Mouse (Mus musculus): ENCODE data around the gene Mtcp1. TPM values are rescaled to one million over a fixed set of nuclear protein-coding genes. Genes with fewer than 3 reads are reported as not detected.

Gene Mtcp1
- polyA plus RNA-seq, 1 experiment from 2014 or later = 5.0 TPM

DNA sequence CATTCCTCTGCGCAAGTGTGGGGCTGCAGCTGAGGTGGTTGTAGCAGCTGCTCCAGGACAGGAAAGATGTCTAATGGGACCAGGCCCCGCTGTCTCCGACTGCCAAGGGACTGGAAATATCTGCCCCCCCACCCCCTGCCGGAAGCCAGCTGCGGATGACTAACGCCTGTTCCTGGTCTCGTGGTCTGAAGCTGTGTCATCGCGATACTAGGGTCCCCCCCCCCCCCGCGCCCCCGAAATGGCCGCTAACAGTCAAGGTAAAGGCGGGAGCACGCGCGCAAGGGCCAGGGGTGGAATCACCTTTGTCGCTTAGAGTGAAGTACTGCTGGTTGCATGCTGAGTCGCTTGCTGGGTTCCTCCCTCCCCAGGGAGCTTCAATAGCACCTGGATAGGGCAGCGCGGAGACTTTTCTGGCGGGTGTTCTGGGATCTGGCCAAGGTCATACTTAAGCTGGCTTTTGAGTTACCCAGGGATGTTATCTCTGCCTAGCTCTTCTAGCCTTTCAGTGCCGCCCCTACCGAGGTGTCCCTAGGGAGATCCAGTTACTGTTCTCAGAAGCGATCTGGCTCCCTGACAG lies 34.1 kb downstream of the Mtcp1 start, which contains the start of the genes Fundc2 and F8:
TSS of gene Fundc2 (plus strand) at position 205 of the 577 bp plus-strand sequence.
TSS of gene F8 (minus strand) at position 421 of the 577 bp plus-strand sequence.
- Histone ChIP-seq H3K4me1 (ENCODE audit: insufficient read depth, low read depth, low read length) (no peaks in the 10 kb centered on the region), H3K27ac (ENCODE audit: low read length) (peak within 1 kb of the TSS; percentile 71), H3K9me3 (ENCODE audit: low read length) (no peaks in the 10 kb centered on the region), H3K9ac (replicated peaks; ENCODE audit: low read depth) (peak within 1 kb of the TSS; percentile 35), H3K27me3 (replicated peaks; ENCODE audit: insufficient read depth, low read length) (no peaks in the 10 kb centered on the region), H3K4me2 (replicated peaks; ENCODE audit: low read depth, low read length) (peak within 1 kb of the TSS; percentile 48), H3K4me3 (ENCODE audit: low read depth, low read length) (peak within 1 kb of the TSS; percentile 50), H3K36me3 (ENCODE audit: insufficient read depth, low read length) (no peaks in the 10 kb centered on the region)
- ATAC-seq = peak; percentile 99
- TF ChIP-seq CTCF (IDR thresholded peaks at IDR 0.05) (no peak), EP300 (IDR thresholded peaks at IDR 0.05) (peak; percentile 68; the same call in 1 of the 2 replicates)
- DNase-seq (ENCODE audit: low spot score) = peak; percentile 88
- 12% methylated on average over 13 of the region's 25 CpGs for WGBS

DNA sequence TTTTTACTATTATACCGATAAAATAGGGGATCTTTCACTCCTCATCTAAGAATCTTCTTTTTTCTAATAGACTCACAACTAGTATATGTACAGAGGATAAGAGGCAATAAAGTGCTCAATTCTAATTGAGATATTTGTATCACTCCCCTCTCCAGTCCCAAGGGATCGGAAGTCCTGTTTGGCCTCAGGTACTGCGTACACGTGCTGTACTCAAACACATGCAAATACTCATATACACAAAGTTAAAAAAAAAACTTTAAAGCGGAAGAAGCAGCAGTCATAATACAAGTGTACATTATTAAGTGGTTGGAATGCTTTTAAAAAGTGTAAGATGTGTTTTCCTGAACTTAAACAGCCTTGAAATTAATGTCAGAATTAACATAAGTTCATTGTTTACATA lies 34.7 kb downstream of the Mtcp1 start:
- no peaks in the 10 kb centered on the region for H3K4me1 ChIP-seq (ENCODE audit: insufficient read depth, low read depth, low read length)
- peak overlapping the region; percentile 48 for H3K4me2 ChIP-seq (replicated peaks; ENCODE audit: low read depth, low read length)
- DNase-seq (ENCODE audit: low spot score) (no peak), ATAC-seq (no peak)
- no peak overlapping the region for H3K9ac ChIP-seq (replicated peaks; ENCODE audit: low read depth)
- 50% methylated on average over 5 of the region's 5 CpGs for WGBS
- no peaks in the 10 kb centered on the region for H3K9me3 ChIP-seq (ENCODE audit: low read length)
- H3K27me3 ChIP-seq (replicated peaks; ENCODE audit: insufficient read depth, low read length) = no peaks in the 10 kb centered on the region
- H3K4me3 ChIP-seq (ENCODE audit: low read depth, low read length) = peak overlapping the region; percentile 50; the same call in 1 of the 2 replicates
- TF ChIP-seq EP300 (IDR thresholded peaks at IDR 0.05) (no peak), CTCF (IDR thresholded peaks at IDR 0.05) (no peak)
- H3K27ac ChIP-seq (ENCODE audit: low read length) = peak overlapping the region; percentile 11; the same call in 1 of the 2 replicates
- H3K36me3 ChIP-seq (ENCODE audit: insufficient read depth, low read length) = no peaks in the 10 kb centered on the region

DNA sequence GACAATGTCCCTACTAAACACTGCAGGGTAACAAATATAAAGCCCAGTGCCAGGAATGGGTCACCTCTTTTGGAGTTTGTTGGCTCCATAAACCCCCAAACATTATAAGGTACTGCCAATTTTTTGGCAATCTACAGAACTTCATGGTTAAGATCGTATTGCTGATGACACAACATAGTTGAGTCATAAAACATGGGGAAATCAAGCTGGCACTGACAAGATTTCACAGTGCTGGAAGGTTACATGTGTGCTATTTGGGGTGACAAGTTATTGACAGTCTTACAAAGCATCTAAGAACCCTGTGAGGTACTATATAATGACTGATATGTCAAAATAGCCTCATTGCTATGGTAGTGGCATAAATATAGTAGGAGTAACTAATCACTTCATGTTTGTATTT lies 35.2 kb downstream of the Mtcp1 start:
- H3K4me1 ChIP-seq (ENCODE audit: insufficient read depth, low read depth, low read length) = no peaks in the 10 kb centered on the region
- DNase-seq (ENCODE audit: low spot score) (no peak), ATAC-seq (no peak)
- H3K4me2 ChIP-seq (replicated peaks; ENCODE audit: low read depth, low read length) = no peak overlapping the region
- H3K4me3 ChIP-seq (ENCODE audit: low read depth, low read length) = no peak overlapping the region
- H3K27me3 ChIP-seq (replicated peaks; ENCODE audit: insufficient read depth, low read length) = no peaks in the 10 kb centered on the region
- H3K9ac ChIP-seq (replicated peaks; ENCODE audit: low read depth) = no peak overlapping the region
- H3K9me3 ChIP-seq (ENCODE audit: low read length) = no peaks in the 10 kb centered on the region
- no peaks in the 10 kb centered on the region for H3K36me3 ChIP-seq (ENCODE audit: insufficient read depth, low read length)
- H3K27ac ChIP-seq (ENCODE audit: low read length) = no peak overlapping the region
- no peak for TF ChIP-seq EP300 (IDR thresholded peaks at IDR 0.05)
- no peak for TF ChIP-seq CTCF (IDR thresholded peaks at IDR 0.05)
- 52% methylated on average over 1 of the region's 1 CpGs for WGBS

DNA sequence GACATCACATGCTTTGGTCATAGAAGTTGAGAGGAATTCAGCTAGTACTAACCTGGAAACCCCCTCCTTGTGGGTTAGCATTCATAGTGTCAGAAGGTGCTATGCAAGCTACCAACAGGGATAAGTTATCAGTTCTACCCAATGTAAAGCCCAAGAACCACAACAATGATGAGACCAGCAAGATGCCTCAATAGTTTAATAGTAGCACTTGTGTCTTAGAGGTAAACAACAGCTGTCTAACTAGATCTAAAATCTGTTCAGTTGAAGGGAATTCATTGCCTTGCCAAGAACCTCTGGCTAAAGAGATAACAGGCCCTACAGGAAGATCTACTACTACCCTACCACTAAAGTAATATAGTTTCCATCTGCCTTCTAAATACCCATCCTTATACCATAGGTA lies 39.6 kb downstream of the Mtcp1 start:
- DNase-seq (ENCODE audit: low spot score) = no peak
- H3K4me3 ChIP-seq (ENCODE audit: low read depth, low read length) = no peak overlapping the region
- no peak overlapping the region for H3K4me2 ChIP-seq (replicated peaks; ENCODE audit: low read depth, low read length)
- TF ChIP-seq EP300 (IDR thresholded peaks at IDR 0.05) = no peak
- TF ChIP-seq CTCF (IDR thresholded peaks at IDR 0.05) = no peak
- H3K27ac ChIP-seq (ENCODE audit: low read length) = no peak overlapping the region
- H3K9me3 ChIP-seq (ENCODE audit: low read length) = no peaks in the 10 kb centered on the region
- no peak overlapping the region for H3K9ac ChIP-seq (replicated peaks; ENCODE audit: low read depth)
- no peaks in the 10 kb centered on the region for H3K4me1 ChIP-seq (ENCODE audit: insufficient read depth, low read depth, low read length)
- H3K27me3 ChIP-seq (replicated peaks; ENCODE audit: insufficient read depth, low read length) = no peaks in the 10 kb centered on the region
- no peaks in the 10 kb centered on the region for H3K36me3 ChIP-seq (ENCODE audit: insufficient read depth, low read length)
- no peak for ATAC-seq

DNA sequence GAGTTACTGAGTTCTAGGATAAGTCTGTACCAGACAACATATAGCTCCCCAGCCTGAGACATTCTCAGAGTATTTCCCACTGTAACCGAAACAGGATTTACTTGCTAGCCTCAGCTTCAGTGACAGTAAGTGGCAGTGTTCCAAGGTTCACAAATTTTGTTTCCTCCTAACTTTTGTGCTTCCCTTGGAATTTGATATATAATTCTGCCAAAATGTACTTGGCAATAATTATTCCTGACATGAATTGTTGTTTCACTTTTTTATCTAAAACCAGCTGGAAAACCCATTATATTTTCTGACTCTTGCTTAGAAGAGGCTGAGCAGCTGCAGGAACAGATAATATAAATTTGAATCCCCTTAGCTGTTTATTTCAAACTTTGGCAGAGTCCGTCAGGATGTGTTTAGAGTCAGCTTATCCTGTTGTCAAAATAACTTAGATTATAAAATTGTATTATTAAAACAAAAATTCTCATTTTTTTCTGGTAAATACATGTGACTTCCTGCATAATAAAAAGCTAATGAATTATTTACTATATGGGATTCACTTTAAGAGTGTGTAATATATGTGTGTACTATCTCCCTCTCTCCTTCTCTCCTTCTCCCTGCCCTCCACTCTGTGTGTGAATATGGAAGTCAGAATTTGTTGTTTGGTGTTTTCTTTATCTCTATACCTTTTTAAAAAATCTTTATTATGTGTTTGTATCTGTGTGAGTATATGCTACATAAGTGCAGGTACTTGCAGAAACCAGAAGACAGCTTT lies 43.5 kb downstream of the Mtcp1 start:
- TF ChIP-seq EP300 (IDR thresholded peaks at IDR 0.05) (peak; percentile 15; the same call in 1 of the 2 replicates), CTCF (IDR thresholded peaks at IDR 0.05) (no peak)
- Histone ChIP-seq H3K27ac (ENCODE audit: low read length) (no peak overlapping the region), H3K4me3 (ENCODE audit: low read depth, low read length) (no peak overlapping the region), H3K9me3 (ENCODE audit: low read length) (no peaks in the 10 kb centered on the region), H3K4me1 (ENCODE audit: insufficient read depth, low read depth, low read length) (no peaks in the 10 kb centered on the region), H3K4me2 (replicated peaks; ENCODE audit: low read depth, low read length) (no peak overlapping the region), H3K27me3 (replicated peaks; ENCODE audit: insufficient read depth, low read length) (no peaks in the 10 kb centered on the region), H3K9ac (replicated peaks; ENCODE audit: low read depth) (no peak overlapping the region), H3K36me3 (ENCODE audit: insufficient read depth, low read length) (no peaks in the 10 kb centered on the region)
- ATAC-seq (peak; percentile 43; the same call in 1 of the 2 replicates), DNase-seq (ENCODE audit: low spot score) (peak; percentile 62)
- whole genome bisulfite sequencing = 32% methylated on average over 2 of the region's 2 CpGs

DNA sequence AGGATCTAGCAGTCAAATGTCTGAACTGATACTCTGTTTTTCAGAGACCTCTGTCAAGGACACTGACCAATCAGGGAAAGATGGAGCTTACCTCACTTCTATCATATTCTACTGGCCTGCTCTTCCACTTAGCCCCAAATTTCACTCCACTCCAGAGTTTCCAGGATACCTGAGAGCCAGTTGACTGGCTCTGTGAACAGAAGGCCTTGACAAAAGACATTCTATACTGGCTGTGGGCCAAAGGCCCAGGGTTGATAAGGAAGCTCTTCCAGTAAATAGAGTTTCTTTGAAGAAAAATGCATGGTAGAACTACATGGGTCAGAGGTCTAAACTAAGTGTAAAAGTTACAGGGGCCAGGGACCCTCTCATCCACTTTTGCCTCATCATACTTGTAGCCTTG lies 46.2 kb downstream of the Mtcp1 start:
- Histone ChIP-seq H3K4me2 (replicated peaks; ENCODE audit: low read depth, low read length) (no peak overlapping the region), H3K27ac (ENCODE audit: low read length) (no peak overlapping the region), H3K9me3 (ENCODE audit: low read length) (no peaks in the 10 kb centered on the region), H3K9ac (replicated peaks; ENCODE audit: low read depth) (no peak overlapping the region), H3K36me3 (ENCODE audit: insufficient read depth, low read length) (no peaks in the 10 kb centered on the region), H3K4me3 (ENCODE audit: low read depth, low read length) (no peak overlapping the region), H3K4me1 (ENCODE audit: insufficient read depth, low read depth, low read length) (no peaks in the 10 kb centered on the region), H3K27me3 (replicated peaks; ENCODE audit: insufficient read depth, low read length) (no peaks in the 10 kb centered on the region)
- DNase-seq (ENCODE audit: low spot score) (no peak), ATAC-seq (no peak)
- no peak for TF ChIP-seq EP300 (IDR thresholded peaks at IDR 0.05)
- no peak for TF ChIP-seq CTCF (IDR thresholded peaks at IDR 0.05)

Other genes starting within 250 kb of the Mtcp1 start
- 40.1 and 47.3 TPM in 2 replicates for gene Fundc2, start 34.2 kb downstream of the Mtcp1 start, polyA plus RNA-seq (2015; fragmentation: Nextera tagmentation; extraction: Ambion mirVana)
- 1.0 and 1.3 TPM in 2 replicates for gene F8, start 34.0 kb downstream of the Mtcp1 start, polyA plus RNA-seq (2015; fragmentation: Nextera tagmentation; extraction: Ambion mirVana)
- 18.5 and 23.4 TPM in 2 replicates for gene Cmc4, start within 50 bp of the Mtcp1 start, polyA plus RNA-seq (2015; fragmentation: Nextera tagmentation; extraction: Ambion mirVana)
- gene Brcc3, start within 50 bp of the Mtcp1 start, polyA plus RNA-seq (2015; fragmentation: Nextera tagmentation; extraction: Ambion mirVana) = 27.9 and 30.0 TPM in 2 replicates
- 98.6 and 104 TPM in 2 replicates for gene Vbp1, start 97.7 kb upstream of the Mtcp1 start, polyA plus RNA-seq (2015; fragmentation: Nextera tagmentation; extraction: Ambion mirVana)
- gene Rab39b, start 161.6 kb upstream of the Mtcp1 start, polyA plus RNA-seq (2015; fragmentation: Nextera tagmentation; extraction: Ambion mirVana) = 0.24 and 0.25 TPM in 2 replicates